Mouse (Mus musculus) heart, postnatal 25 days (tissue): ENCODE results near the gene Csdc2. TPM values are rescaled to one million over a fixed set of nuclear protein-coding genes. Genes with fewer than 3 reads are reported as not detected.
A peak's percentile ranks its signal among the peaks of the same experiment; 100 is the strongest.
"Not testable (repeated sequence)": the region's sequence is repeated elsewhere in the genome, so short reads cannot be mapped to it uniquely, and the experiment has no call there.

Source experiments
- DNase-seq: peaks from one replicate; pipeline ENCODE4 v3.0.0; 2022; ENCODE audit warnings: low spot score
- intact Hi-C: fragments of 180-260 bp; cut with DNase I; formaldehyde crosslinking; loops from one replicate; pipeline ENCODE4 v1.15.1; 2025
- total RNA-seq, 2 experiments: library from RNA; stranded (reverse); gene quantifications; 2 replicates each; pipeline ENCODE4 v1.2.3; 2021

The Csdc2 gene
- total RNA-seq, 2 experiments from 2014 or later, result 73.5 to 87.5 TPM

- intact Hi-C loops, result no loop called here
- no peak for DNase-seq
Measured at GRCm38 (mm10) chr15:81951159-81951558, 14.6 kb downstream of the Csdc2 start.

DNA sequence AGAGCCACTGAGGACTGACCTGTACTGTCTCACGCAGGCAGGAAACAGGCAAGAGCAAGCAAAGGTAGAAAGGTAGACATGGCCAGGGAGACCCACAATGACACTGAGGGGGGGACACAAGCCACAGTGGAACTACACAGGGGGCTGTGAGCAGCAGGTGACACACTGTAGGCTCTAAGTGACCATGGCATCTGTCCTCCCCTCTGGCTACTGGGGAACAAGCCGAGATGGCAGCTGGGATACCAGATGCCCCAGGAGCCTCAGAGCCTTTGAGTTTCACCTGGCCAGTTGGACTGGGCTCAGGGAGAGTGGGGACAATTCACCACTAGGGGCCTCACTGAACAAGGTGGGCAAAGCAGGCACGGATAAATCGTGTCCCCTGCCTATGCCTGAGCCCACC is 15.8 kb downstream of the Csdc2 start:
- intact Hi-C loops, result no loop called here
- DNase-seq, result no peak

DNA sequence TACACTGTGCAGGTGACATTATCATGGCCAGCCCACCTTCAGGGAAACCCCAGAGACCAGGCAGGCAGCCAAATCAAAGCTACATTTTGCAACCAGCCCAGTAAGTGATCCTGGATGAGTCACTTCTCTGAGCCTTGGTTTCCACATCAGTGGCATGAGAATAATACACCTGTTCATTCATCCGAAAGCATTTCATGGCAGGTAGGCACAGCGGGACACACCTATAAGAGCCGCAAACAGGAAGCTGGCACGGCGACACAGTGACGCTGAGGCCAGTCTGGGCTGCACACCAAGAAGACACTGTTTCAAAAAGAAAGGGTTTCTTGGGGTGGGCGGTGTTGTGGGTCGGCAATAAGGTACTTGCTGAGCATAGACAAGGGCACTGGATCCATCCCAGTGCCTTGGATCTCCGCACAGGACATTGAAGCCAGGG is 17.6 kb downstream of the Csdc2 start:
- no peak for DNase-seq
- intact Hi-C loops, result no loop called here

DNA sequence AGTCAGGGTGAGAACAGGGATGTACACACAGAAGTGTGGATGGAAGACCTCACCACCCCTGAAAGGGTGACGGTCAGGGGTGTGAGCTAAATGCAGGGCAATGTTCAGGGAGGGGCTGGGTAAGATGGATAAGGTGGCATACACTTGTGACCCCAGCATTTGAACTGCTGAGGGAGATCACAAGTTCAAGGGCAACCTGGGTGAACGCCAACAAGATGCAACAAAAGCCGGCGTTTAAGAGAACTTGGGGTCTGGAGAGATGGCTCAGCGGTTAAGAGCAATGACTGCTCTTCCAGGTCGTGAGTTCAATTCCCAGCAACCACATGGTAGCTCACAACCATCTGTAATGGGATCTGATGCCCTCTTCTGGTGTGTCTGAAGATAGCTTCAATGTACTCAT is 18.2 kb downstream of the Csdc2 start:
- no peak for DNase-seq
- intact Hi-C loops, result no loop called here

- no peak for DNase-seq
- intact Hi-C loops, result no loop called here
Measured at GRCm38 (mm10) chr15:81955414-81955813, 18.9 kb downstream of the Csdc2 start.

GRCm38 (mm10) chr15:81956457-81956856 is 19.9 kb downstream of the Csdc2 start:
- no peak for DNase-seq
- intact Hi-C loops, result no loop called here

- intact Hi-C loops, result no loop called here
Measured at GRCm38 (mm10) chr15:81957598-81957997, 21.0 kb downstream of the Csdc2 start.

DNA sequence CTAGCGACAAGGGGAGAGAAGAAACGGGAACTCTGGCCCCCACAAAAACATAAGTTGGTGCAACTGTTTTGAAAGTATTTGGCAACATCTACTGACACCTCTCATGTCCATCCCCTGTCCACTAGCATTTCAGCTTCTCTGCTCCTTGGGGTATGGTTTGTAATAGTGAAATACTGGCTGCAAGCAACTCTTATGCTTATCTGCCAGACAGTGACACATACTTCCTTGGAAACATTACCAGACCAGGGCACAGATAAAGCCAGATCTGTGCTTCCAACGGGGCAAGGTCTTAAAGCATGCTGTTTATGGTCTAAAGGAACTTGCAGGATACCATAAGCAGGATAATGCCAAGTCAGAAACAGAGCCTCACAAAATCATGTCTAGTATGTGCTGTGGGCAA is 22.3 kb downstream of the Csdc2 start:
- no peak for DNase-seq

More at GRCm38 (mm10) chr15:81957598-81957997, 21.0 kb downstream of the Csdc2 start:
- no peak for DNase-seq

DNA sequence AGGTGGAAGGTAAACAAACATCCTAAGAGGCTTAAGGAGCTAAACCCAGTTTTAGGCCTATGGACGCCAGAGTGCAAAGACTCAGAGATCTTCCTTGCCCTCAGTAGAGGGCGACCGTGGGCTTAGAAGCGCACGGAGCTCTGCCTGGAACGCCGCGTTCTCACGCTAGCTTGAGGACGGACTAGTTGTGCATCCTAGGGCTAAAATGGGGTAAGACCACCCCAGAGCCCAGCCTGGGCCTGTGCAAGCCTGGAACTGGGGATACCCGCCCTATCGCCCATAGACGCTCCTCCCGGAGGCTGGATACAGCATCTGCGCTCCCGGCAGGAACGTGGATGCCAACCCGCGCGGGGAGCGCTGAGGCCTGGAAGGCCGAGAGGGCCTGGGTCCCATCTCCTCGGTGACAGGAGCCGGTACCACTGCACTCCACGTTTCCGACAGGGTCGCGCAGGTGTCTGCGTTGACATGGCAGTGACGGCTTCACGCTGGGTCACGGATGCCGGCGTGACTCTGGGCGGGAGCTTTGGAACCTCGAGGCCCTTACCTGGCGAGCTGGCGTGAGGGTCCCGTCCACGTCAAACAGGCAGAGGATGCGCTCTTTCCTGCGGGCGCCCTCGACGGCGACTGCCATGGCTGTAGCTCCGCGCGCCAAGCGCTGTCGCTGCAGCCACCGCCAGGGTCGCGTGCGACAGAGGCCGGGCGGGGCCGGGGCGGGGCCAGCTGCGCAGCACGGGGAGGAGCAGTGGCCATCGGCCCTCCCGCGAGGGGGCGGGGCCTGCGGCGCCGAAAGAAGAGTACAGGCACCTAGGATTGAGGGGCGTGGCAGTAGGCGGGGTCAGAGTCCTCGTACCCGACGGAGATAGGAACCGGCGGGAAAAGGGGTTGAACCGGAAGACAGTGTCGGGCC is 23.9 kb downstream of the Csdc2 start, which contains the start of gene Pmm1:
Gene Pmm1 (minus strand): TSS at position 760 of the 907 bp plus-strand sequence.
- intact Hi-C loops, result loop anchor here (1.0 kb wide), 1 partner anchor 29 kb away; no protein-coding TSS in a partner anchor
- DNase-seq, result peak; percentile 94

More for the DNA sequence above, 22.3 kb downstream of the Csdc2 start:
- intact Hi-C loops, result loop anchor here (2.0 kb wide), 1 partner anchor 82 kb away; no protein-coding TSS in a partner anchor

DNA sequence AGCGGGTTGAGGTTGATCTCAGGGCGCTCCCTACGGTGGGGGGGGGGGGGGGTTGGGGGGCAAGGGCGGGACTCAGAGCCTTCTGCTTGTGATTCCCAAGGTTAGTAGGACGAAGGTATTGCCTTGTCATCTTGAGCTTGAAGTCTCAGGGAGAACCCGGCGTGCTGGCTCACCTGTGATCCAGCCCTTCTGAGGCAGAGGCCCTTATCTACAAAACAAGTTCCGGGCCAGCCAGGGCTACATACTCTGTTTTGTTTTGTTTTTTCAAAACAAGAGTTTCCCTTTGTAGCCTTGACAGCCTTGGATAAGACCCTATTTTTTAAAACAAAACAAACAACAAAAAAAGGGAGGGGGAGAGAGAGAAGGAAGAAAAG is 24.5 kb downstream of the Csdc2 start:
- no peak for DNase-seq
- intact Hi-C loops, result no loop called here

DNA sequence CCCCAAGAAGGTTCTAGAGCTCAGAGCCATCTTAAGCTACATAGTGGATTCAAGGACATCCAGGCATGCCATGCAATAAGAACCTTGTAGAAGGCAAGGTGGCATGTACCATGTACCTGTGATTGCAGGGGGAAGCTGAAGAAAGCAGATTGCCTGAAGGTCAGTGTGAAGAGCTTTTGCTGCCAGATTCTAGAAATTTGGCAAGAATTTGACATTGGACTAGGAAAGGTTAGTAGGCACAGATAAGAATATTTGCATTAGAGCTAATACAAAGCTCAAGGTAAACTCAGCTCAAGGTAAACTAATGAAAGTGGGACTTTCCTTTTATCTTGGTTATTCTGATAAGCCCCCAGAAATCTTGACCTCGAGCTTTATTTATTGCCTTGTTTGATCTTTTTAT is 27.7 kb downstream of the Csdc2 start:
- intact Hi-C loops, result no loop called here
- DNase-seq, result no peak

DNA sequence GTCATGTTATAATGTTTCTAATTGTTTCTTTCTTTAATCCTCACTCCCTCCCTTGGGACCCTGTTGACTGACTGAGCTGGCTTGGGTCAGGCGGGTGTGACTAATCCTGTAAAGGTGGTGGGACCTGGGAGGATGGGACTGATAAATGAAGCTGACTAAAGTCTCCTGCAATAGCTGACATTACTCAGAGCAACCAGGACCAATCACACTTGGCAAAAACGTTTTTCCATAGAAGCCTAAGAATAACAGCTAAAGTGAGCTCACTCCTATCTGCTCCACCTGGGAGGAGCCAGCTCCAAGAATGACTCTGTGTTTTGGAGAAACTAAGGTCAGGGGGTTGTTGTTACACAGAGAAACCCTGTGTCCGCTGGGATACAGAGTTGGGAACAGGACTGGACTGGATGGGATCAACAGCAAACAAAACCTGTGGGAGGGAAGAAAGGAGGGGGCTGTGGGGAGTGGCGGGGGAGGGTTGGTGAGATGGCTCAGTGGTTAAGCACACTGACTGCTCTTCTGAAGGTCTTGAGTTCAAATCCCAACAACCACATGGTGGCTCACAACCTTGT is 28.5 kb downstream of the Csdc2 start:
- intact Hi-C loops, result no loop called here
- DNase-seq, result no peak

DNA sequence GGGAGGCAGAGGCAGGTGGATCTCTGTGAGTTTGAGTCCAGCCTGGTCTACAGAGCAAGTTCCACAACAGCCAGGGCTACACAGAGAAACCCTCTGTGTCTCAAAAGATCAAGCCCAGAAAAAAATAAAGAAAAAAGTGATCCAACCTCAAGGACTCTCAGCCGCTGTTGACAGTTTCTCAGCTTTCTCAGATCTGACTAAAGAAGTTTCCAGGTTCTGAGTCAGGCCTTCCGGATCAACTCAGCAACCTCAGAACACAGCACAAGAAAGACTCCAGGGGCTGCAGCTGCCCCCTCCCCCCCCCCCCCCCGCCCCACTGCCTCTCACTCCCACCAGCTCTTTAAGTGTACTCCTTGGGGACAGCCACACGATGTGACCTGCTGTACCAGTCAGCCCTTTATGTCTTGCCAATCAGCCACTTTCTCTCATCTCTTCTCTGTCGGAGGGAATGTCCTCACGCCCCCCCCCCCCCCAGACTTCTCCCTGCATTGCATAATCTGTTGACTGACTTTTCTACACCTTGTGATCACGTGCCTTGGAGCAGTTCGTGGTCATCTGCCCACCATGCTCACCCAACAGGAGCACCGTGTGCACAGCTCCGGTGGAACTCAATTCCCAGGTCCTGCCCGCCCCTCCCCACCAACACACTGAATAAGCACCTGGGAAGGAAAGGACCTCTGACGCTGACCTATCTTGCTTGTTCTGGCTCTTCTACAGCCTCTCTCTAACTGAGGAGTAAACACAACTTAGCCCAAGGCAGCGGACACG is 29.7 kb downstream of the Csdc2 start:
- intact Hi-C loops, result no loop called here
- DNase-seq, result no peak

DNA sequence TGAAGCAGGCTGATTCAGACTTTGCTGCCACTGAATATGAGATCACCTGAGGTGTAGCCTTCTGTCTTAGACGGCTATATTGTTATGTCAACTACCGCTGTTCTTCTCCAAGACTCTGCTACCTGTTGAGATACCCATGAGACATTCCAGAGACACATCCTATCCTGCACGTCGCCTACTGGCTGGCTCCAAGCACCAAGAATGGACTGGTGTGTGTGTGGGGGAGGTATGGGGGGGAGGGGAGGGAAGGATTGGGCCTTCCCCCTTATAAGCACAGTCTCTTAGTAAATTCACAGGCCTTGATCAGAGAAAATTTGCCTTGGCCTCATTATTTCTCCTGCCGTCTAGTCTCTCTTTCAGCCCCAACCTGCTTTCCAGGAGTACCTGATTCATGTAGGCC is 31.3 kb downstream of the Csdc2 start:
- DNase-seq, result no peak
- intact Hi-C loops, result no loop called here

DNA sequence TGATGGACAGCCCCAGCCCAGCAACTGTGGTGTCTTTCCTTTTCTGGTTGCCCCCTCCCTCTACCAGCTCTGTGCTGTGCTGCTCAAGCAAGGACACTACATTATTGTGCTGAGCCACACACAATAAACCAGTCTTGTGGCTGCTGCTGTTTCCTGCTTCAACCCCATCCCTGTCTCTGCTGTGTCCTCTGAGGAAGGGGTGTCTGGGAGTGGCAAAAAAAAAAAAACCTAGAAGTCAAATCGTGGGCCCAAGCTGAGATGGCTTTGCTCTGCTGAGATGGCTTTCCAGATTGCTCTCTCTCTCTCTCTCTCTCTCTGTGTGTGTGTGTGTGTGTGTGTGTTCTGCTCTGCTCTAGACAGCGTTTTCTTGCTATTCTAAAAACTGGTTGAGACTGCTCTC is 31.9 kb downstream of the Csdc2 start:
- no peak for DNase-seq
- intact Hi-C loops, result no loop called here

- DNase-seq, result no peak
Measured at GRCm38 (mm10) chr15:81969173-81969572, 32.6 kb downstream of the Csdc2 start.

GRCm38 (mm10) chr15:81969635-81970034 is 33.1 kb downstream of the Csdc2 start:
- DNase-seq, intact Hi-C loops: not testable (repeated sequence)

More at GRCm38 (mm10) chr15:81969173-81969572, 32.6 kb downstream of the Csdc2 start:
- intact Hi-C loops, result no loop called here

DNA sequence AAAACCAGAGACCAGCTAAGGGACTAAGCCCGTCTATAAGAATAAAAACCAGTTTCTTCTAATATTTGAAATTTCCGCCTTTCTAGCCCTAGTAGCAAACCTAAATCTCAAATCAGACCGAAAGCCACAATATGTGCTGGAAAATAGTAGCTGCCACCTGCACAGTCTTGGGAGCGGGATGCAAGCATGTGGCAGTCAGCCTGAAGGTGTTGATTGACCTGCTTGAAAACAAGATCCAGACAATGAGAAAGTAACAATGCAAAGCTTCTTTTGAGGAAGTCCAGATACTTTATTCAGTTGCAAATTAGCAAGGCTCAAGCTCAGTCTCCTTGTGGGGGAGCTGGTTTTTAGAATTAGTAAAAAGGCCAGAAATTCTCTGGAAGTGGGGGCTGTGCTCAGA is 33.9 kb downstream of the Csdc2 start:
- intact Hi-C loops, result not testable (repeated sequence)

GRCm38 (mm10) chr15:81975156-81975555 is 38.6 kb downstream of the Csdc2 start:
- intact Hi-C loops, DNase-seq: not testable (repeated sequence)

More for the DNA sequence above, 33.9 kb downstream of the Csdc2 start:
- not testable (repeated sequence) for DNase-seq

GRCm38 (mm10) chr15:81980321-81980720 is 43.8 kb downstream of the Csdc2 start, which contains the start of gene 1700029P11Rik:
Gene 1700029P11Rik (plus strand): TSS chr15:81980540.
- intact Hi-C loops, result no loop called here
- no peak for DNase-seq
